Mouse (Mus musculus) liver, embryonic 15.5 days (tissue): ENCODE results near the gene Bag6. TPM values are rescaled to one million over a fixed set of nuclear protein-coding genes. Genes with fewer than 3 reads are reported as not detected.

Source experiments
- ATAC-seq: fragments of 200-750 bp; cut with Nextera tagmentation; 2 replicates; pipeline ENCODE4 v1.8.0; 2017; ENCODE audit warnings: moderate number of reproducible peaks, mild to moderate bottlenecking, moderate library complexity; ENCODE audit not compliant: insufficient read depth
- H3K27ac ChIP-seq: fragments of 300-500 bp; sonication (generic); replicated peaks from 2 replicates; pipeline ENCODE4 v1.5.1; 2015; ENCODE audit warnings: mild to moderate bottlenecking, inconsistent platforms
- H3K27me3 ChIP-seq: fragments of 300-500 bp; sonication (generic); 2 replicates; pipeline ENCODE4 v1.6.1; 2015; ENCODE audit warnings: mild to moderate bottlenecking, inconsistent platforms
- H3K36me3 ChIP-seq: fragments of 300-500 bp; sonication (generic); replicated peaks from 2 replicates; pipeline ENCODE4 v1.6.1; 2015; ENCODE audit warnings: moderate library complexity, mild to moderate bottlenecking, inconsistent platforms
- H3K4me1 ChIP-seq: fragments of 300-500 bp; sonication (generic); replicated peaks from 2 replicates; pipeline ENCODE4 v1.6.1; 2015; ENCODE audit warnings: inconsistent platforms
- H3K4me2 ChIP-seq: fragments of 300-500 bp; sonication (generic); 2 replicates; pipeline ENCODE4 v1.6.1; 2015; ENCODE audit warnings: moderate library complexity, mild to moderate bottlenecking, inconsistent platforms
- H3K4me3 ChIP-seq: fragments of 300-500 bp; sonication (generic); replicated peaks from 2 replicates; pipeline ENCODE4 v1.5.1; 2015; ENCODE audit warnings: mild to moderate bottlenecking, inconsistent platforms
- H3K9ac ChIP-seq: fragments of 300-500 bp; sonication (generic); 2 replicates; pipeline ENCODE4 v1.6.1; 2015; ENCODE audit warnings: moderate library complexity, mild to moderate bottlenecking, inconsistent platforms
- H3K9me3 ChIP-seq: fragments of 300-500 bp; sonication (generic); replicated peaks from 2 replicates; pipeline ENCODE4 v1.6.1; 2016; ENCODE audit warnings: inconsistent platforms
- WGBS: fragments of 180-500 bp; shearing (Covaris S2); methylation state at CpG from one replicate; pipeline ENCODE4 v1.1.7; 2015; ENCODE audit warnings: mixed read lengths; ENCODE audit not compliant: insufficient replicate concordance; 5-methylcytosine and 5-hydroxymethylcytosine counted together
- polyA plus RNA-seq: library from polyadenylated mRNA; unstranded; fragments of >200 nt; fragmentation: Nextera tagmentation; extraction: Ambion mirVana; gene quantifications from 2 replicates; pipeline ENCODE4 v1.2.1, GENCODE M21; 2015

Bag6 gene
- polyA plus RNA-seq, 1 experiment from 2014 or later = 19.3 TPM

DNA sequence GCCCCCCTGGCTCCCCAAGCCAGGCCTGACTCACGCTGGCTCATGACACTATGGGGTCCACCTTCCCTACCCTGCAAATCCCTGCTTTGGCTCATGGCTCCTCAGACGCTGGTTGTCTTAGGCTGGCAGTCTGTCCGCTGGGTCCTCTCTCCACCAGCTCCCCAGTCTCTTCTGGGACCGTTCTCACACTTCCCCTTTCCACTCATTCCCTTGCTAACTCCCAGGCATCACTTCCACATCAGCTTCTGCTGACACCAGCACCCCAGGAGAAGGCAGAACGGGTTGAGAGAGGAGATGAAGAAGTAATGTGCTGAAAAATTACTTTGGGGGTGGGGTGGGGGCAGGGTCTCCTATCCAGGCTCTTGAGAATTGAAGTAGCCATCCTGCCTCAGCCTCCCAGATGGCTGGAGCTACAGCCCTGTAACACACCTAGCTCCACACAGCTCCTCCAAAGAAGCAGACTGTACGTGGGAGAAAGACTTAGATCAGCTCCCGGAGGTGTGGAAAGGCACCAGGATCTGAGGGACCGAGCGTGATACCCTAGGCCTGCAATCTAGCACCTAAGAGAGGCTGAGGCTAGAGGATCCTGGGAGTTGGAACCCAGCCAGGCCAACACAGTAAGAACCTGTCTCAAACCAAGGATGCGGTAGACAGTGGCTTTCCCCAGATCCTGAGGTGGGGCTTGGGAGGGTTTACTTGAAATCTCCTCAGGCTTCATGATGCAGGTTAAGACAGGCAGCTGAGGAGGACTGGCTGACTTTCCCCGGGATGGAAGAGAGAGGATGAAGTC is 37.7 kb downstream of the Bag6 start:
- WGBS = 56% methylated on average over 11 of the region's 11 CpGs
- no peak overlapping the region for H3K27ac ChIP-seq
- H3K4me3 ChIP-seq = 0 out of 2 replicates have a peak overlapping the region, but pooled peaks have one; percentile 7
- no peaks in the 10 kb centered on the region for H3K36me3 ChIP-seq
- no peaks in the 10 kb centered on the region; the same call in 1 of the 2 replicates for H3K4me1 ChIP-seq
- H3K27me3 ChIP-seq = no peaks in the 10 kb centered on the region
- ATAC-seq = no peak
- no peaks in the 10 kb centered on the region for H3K9me3 ChIP-seq
- no peak overlapping the region for H3K4me2 ChIP-seq
- no peak overlapping the region for H3K9ac ChIP-seq

GRCm38 (mm10) chr17:35173329-35173728 is 38.4 kb downstream of the Bag6 start:
- Histone ChIP-seq H3K4me2 (no peak overlapping the region), H3K9ac (no peak overlapping the region), H3K27ac (no peak overlapping the region), H3K9me3 (no peaks in the 10 kb centered on the region), H3K36me3 (no peaks in the 10 kb centered on the region), H3K4me1 (no peaks in the 10 kb centered on the region; the same call in 1 of the 2 replicates), H3K4me3 (no peak overlapping the region), H3K27me3 (no peaks in the 10 kb centered on the region)
- no peak for ATAC-seq
- 45% methylated on average over 3 of the region's 3 CpGs for WGBS

DNA sequence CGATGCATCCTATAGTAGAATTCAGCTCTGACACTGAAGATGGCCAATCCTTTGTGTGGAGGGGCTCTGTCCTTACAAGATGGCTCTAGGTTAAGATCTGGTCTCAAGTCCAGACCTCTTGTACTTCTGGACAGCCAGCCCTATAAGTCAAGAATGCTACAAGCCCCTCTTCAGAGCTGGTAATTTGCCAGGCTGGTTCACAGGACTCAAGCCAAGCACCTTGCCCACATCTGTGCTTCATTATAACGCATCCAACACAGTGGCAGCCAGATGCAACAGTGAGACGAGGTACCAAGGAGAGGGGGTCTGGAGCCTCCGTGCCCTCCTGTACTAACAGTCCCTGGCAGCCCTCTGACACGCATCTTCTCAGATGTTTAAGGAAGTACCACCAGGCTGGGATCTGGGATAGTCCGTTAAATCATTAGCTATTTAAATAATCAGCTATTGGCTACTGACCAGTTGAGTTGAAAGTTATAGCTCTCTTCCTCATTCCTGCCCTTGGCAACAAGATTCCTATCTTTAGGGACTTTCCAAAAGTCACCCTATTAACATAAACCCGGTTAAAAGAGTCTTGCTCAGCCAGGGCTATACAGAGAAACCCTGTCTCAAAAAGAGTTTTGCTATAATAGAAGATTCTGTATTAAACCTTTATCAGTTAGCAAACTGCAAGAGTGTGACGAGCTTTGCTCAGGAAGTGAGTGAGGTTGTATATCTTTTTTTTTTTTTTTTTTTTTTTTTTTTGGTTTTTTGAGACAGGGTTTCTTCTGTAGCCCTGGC is 39.4 kb downstream of the Bag6 start:
- no peak for ATAC-seq
- Histone ChIP-seq H3K27me3 (no peaks in the 10 kb centered on the region), H3K36me3 (no peaks in the 10 kb centered on the region), H3K9me3 (no peaks in the 10 kb centered on the region), H3K4me2 (no peak overlapping the region), H3K9ac (no peak overlapping the region), H3K27ac (no peak overlapping the region), H3K4me3 (no peak overlapping the region), H3K4me1 (no peaks in the 10 kb centered on the region; the same call in 1 of the 2 replicates)
- WGBS = 50% methylated on average over 8 of the region's 8 CpGs

DNA sequence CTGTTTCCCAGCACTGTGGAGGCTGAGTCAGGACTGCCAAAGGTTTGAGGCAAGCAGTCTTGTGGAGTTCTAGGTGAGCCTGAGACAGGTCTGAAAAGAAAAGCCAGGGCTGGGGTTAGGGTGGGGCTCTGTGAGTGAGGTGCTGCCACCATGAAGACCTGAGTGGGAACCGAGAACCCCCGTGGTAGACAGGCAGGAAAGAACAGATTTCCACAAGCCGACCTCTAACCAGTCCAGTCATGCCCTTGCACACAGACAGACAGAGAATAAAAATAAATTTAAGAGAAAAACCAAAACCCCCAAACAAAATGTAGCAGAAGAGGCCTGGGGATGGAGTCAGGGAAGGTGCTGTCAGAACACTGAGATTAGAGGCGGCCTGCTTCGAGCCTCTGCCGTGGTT is 40.4 kb downstream of the Bag6 start:
- no peak overlapping the region for H3K27ac ChIP-seq
- H3K4me1 ChIP-seq = no peaks in the 10 kb centered on the region; the same call in 1 of the 2 replicates
- H3K4me2 ChIP-seq = no peak overlapping the region
- no peak overlapping the region for H3K9ac ChIP-seq
- no peaks in the 10 kb centered on the region for H3K9me3 ChIP-seq
- H3K36me3 ChIP-seq = no peaks in the 10 kb centered on the region
- 65% methylated on average over 6 of the region's 6 CpGs for WGBS
- H3K27me3 ChIP-seq = no peaks in the 10 kb centered on the region
- H3K4me3 ChIP-seq = no peak overlapping the region
- ATAC-seq = no peak

- H3K27me3 ChIP-seq = no peaks in the 10 kb centered on the region
- no peak within 1 kb of the TSS for H3K9ac ChIP-seq
- H3K4me3 ChIP-seq = no peak within 1 kb of the TSS
Measured at GRCm38 (mm10) chr17:35175968-35176367, 41.0 kb downstream of the Bag6 start, which contains the start of gene Aif1. Aif1 (minus strand) TSS chr17:35176068.

DNA sequence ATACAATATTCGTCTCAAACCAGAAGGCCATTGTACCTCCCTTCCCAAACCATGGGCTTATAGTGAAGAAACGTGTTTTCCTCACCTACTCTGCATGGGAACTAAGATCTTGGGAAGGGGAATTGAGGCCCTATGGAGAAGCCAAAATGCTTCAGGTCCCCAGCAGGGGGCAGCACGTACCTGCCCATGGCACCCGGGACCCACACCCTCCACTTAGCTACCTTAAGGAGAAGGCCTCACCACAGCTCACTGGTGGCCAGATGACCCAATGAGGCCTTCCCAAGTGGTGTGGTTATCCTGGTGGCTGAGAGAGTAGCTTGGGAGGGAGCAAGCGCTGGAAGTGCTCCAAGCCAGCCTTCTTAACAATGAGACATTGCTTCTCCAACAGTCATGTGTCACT is 43.5 kb downstream of the Bag6 start:
- peak; percentile 54; the same call in 1 of the 2 replicates for ATAC-seq
- H3K4me1 ChIP-seq = no peaks in the 10 kb centered on the region; the same call in 1 of the 2 replicates
- WGBS = 4% methylated on average over 5 of the region's 5 CpGs
- no peaks in the 10 kb centered on the region for H3K36me3 ChIP-seq
- H3K4me2 ChIP-seq = no peak overlapping the region
- no peaks in the 10 kb centered on the region for H3K27me3 ChIP-seq
- no peak overlapping the region for H3K9ac ChIP-seq
- H3K27ac ChIP-seq = no peak overlapping the region
- no peak overlapping the region for H3K4me3 ChIP-seq
- H3K9me3 ChIP-seq = no peaks in the 10 kb centered on the region

More at GRCm38 (mm10) chr17:35175968-35176367, 41.0 kb downstream of the Bag6 start, which contains the start of gene Aif1:
- H3K36me3 ChIP-seq = no peaks in the 10 kb centered on the region
- H3K4me1 ChIP-seq = no peaks in the 10 kb centered on the region; the same call in 1 of the 2 replicates
- no peak for ATAC-seq
- no peak within 1 kb of the TSS for H3K4me2 ChIP-seq
- no peak within 1 kb of the TSS for H3K27ac ChIP-seq
- no peaks in the 10 kb centered on the region for H3K9me3 ChIP-seq
- 39% methylated on average over 2 of the region's 2 CpGs for WGBS

DNA sequence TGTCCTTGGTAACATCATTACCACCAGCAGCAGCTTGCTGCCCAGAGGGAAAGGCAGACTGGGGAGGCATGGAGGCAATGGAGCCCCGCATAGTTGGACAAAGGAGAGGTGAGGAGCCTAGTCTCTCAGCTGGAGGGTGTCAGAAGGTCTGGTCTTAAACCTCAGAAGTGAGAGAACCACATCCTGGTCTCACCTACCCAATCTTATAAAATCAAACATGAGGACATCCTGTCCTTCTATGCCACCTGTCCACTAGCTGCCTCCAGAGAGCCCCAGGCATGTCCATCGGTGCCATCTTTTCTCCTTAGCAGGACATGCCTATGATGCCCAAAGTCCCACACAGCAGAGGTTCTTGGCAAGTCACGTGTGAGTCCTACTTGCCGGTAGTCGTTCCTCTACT is 45.1 kb downstream of the Bag6 start:
- Histone ChIP-seq H3K4me2 (no peak overlapping the region), H3K4me1 (no peaks in the 10 kb centered on the region; the same call in 1 of the 2 replicates), H3K27me3 (no peaks in the 10 kb centered on the region), H3K36me3 (no peaks in the 10 kb centered on the region), H3K27ac (no peak overlapping the region), H3K4me3 (no peak overlapping the region), H3K9me3 (no peaks in the 10 kb centered on the region), H3K9ac (no peak overlapping the region)
- 60% methylated on average over 5 of the region's 5 CpGs for WGBS
- no peak for ATAC-seq

DNA sequence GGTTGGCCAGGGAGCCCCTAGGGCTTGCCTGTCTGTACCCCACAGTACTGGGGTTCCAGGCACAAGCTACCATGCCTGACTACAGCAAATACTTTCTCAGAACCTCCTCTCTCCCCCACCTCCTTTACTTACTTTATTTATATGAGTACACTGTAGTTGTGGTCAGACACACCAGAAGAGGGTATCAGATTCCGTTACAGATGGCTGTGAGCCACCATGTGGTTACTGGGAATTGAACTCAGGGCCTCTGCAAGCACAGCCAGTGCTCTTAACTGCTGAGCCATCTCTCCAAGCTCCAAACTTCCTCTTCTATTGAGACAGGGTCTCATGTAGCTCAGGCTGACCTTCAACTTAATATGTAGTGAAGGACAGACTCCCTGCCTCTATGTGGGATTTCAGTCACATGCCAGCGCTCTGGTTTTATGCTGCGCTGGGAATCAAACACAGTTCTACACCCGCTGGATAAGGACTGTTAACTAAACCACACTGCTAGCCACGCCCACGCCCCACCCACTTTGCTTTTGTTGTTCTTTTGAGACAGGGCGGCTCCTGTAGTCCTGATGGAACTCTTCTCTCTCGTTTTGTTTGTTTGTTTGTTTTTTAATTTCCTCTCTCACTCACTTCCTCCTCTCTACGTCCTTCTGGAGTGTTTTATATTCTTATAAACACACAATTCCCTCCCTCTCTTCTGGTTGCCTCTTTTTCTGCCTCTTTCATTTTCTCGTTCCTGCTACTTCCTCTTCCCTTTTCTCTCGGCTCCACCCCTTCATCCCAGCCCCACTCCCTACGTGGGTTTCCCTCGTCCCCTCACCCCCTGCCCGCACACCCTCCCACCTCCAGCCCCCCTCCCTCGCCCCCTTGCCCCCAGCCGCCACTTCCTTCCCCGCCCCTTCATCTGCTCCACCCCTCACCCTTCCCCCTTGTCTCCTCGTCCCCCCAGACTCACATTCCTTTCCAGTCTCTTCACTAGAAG is 50.9 kb downstream of the Bag6 start:
- H3K4me3 ChIP-seq = peak overlapping the region; percentile 54

GRCm38 (mm10) chr17:35186681-35187080 is 51.7 kb downstream of the Bag6 start:
- Histone ChIP-seq H3K4me3 (peak overlapping the region; percentile 54), H3K9ac (no peak overlapping the region), H3K4me2 (peak overlapping the region; percentile 72), H3K27ac (peak overlapping the region; percentile 53), H3K9me3 (no peaks in the 10 kb centered on the region), H3K27me3 (no peaks in the 10 kb centered on the region), H3K4me1 (peaks cover 29% of the 10 kb centered on the region), H3K36me3 (no peaks in the 10 kb centered on the region)
- under 1% methylated on average over 4 of the region's 4 CpGs for WGBS
- no peak for ATAC-seq

More for the DNA sequence above, 50.9 kb downstream of the Bag6 start:
- no peaks in the 10 kb centered on the region for H3K9me3 ChIP-seq
- under 1% methylated on average over 18 of the region's 18 CpGs for WGBS
- peaks cover 29% of the 10 kb centered on the region for H3K4me1 ChIP-seq
- ATAC-seq = 0 out of 2 replicates have a peak, but pooled peaks have one; percentile 11
- peak overlapping the region; percentile 53 for H3K27ac ChIP-seq
- H3K36me3 ChIP-seq = no peaks in the 10 kb centered on the region
- H3K4me2 ChIP-seq = peak overlapping the region; percentile 72
- H3K9ac ChIP-seq = no peak overlapping the region
- H3K27me3 ChIP-seq = no peaks in the 10 kb centered on the region

DNA sequence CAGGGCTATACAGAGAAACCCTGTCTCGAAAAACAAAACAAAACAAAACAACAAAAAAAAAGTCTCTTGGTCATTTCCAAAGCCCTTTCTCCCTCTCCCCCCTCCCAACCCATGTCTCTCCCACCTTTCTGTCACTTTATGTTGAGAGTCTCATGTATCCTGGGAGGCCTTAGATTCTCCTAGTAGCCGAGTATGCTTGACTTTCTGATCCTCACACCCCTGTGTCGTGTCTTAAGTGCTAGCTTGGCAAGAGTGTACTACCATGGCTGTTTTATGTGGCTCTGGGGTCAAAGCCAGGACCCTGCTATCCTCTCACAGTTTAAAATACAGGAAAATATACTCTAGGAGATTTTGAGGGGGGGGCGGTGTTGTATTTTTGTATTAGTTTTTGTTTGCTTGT is 52.4 kb downstream of the Bag6 start:
- H3K27ac ChIP-seq = peak overlapping the region; percentile 74
- H3K4me2 ChIP-seq = peak overlapping the region; percentile 21
- no peaks in the 10 kb centered on the region for H3K27me3 ChIP-seq
- H3K4me1 ChIP-seq = peaks cover 29% of the 10 kb centered on the region
- no peaks in the 10 kb centered on the region for H3K9me3 ChIP-seq
- 52% methylated on average over 4 of the region's 4 CpGs for WGBS
- peak overlapping the region; percentile 54 for H3K4me3 ChIP-seq
- no peaks in the 10 kb centered on the region for H3K36me3 ChIP-seq
- no peak overlapping the region for H3K9ac ChIP-seq
- no peak for ATAC-seq
